Mouse (Mus musculus) embryonic facial prominence, embryonic 11.5 days (tissue): Measurements from ENCODE around the gene Naa30. TPM values are rescaled to one million over a fixed set of nuclear protein-coding genes. Genes with fewer than 3 reads are reported as not detected.

Experiments used
- ATAC-seq: fragments of 200-750 bp; cut with Nextera tagmentation; replicated peaks from 2 replicates; pipeline ENCODE4 v1.8.0; 2017; ENCODE audit warnings: low read depth; ENCODE audit not compliant: insufficient number of reproducible peaks, low FRiP score, low TSS enrichment
- DNase-seq: peaks from one replicate; pipeline ENCODE4 v3.0.0-alpha.2; 2015; ENCODE audit warnings: low spot score
- H3K27ac ChIP-seq: fragments of 300-500 bp; sonication (generic); replicated peaks from 2 replicates; pipeline ENCODE4 v1.5.1; 2014; ENCODE audit warnings: mild to moderate bottlenecking, low read depth, low read length, control low read depth
- H3K27me3 ChIP-seq: fragments of 300-500 bp; sonication (generic); 2 replicates; pipeline ENCODE4 v1.6.1; 2014; ENCODE audit warnings: mild to moderate bottlenecking, low read length, moderate library complexity, mixed read lengths; ENCODE audit not compliant: control insufficient read depth, insufficient read depth
- H3K36me3 ChIP-seq: fragments of 300-500 bp; sonication (generic); replicated peaks from 2 replicates; pipeline ENCODE4 v1.6.1; 2014; ENCODE audit warnings: low read depth, mild to moderate bottlenecking, low read length, moderate library complexity, mixed read lengths; ENCODE audit not compliant: control insufficient read depth, insufficient read depth
- H3K4me1 ChIP-seq: fragments of 300-500 bp; sonication (generic); 2 replicates; pipeline ENCODE4 v1.6.1; 2014; ENCODE audit warnings: low read length, mixed read lengths; ENCODE audit not compliant: control insufficient read depth, insufficient read depth
- H3K4me2 ChIP-seq: fragments of 300-500 bp; sonication (generic); 2 replicates; pipeline ENCODE4 v1.6.1; 2014; ENCODE audit warnings: low read depth, mild to moderate bottlenecking, control low read depth, low read length, moderate library complexity
- H3K4me3 ChIP-seq: fragments of 300-500 bp; sonication (generic); 2 replicates; pipeline ENCODE4 v1.5.1; 2014; ENCODE audit warnings: low read depth, low read length, control low read depth
- H3K9ac ChIP-seq: fragments of 300-500 bp; sonication (generic); replicated peaks from 2 replicates; pipeline ENCODE4 v1.6.1; 2014; ENCODE audit warnings: mild to moderate bottlenecking, control low read depth, low read length
- H3K9me3 ChIP-seq: fragments of 300-500 bp; sonication (generic); replicated peaks from 2 replicates; pipeline ENCODE4 v1.6.1; 2016; ENCODE audit warnings: mild to moderate bottlenecking, low read length, inconsistent platforms, mixed read lengths; ENCODE audit not compliant: control insufficient read depth
- WGBS: fragments of 180-500 bp; shearing (Covaris S2); extraction: QIAGEN DNeasy Blood & Tissue Kit; methylation state at CpG from one replicate; pipeline ENCODE4 v1.1.7; 2014; 5-methylcytosine and 5-hydroxymethylcytosine counted together
- polyA plus RNA-seq: library from polyadenylated mRNA; unstranded; fragments of >200 nt; fragmentation: Nextera tagmentation; extraction: Ambion mirVana; gene quantifications from 2 replicates; pipeline ENCODE4 v1.2.1, GENCODE M21; 2014

The Naa30 gene
- 16.5 and 16.7 TPM in 2 replicates for polyA plus RNA-seq

GRCm38 (mm10) chr14:49171867-49172581 is at the start of gene Naa30:
Naa30 (plus strand) TSS chr14:49172226.
- peak; percentile 96 for ATAC-seq
- peak; percentile 97 for DNase-seq
- Histone ChIP-seq H3K9me3 (no peaks in the 10 kb centered on the region), H3K27ac (peak within 1 kb of the TSS; percentile 43; the same call in 1 of the 2 replicates), H3K4me2 (peak within 1 kb of the TSS; percentile 89), H3K4me1 (no peaks in the 10 kb centered on the region), H3K9ac (peak within 1 kb of the TSS; percentile 93), H3K27me3 (no peaks in the 10 kb centered on the region), H3K36me3 (no peaks in the 10 kb centered on the region), H3K4me3 (peak within 1 kb of the TSS; percentile 92)
- WGBS = under 1% methylated on average over 35 of the region's 86 CpGs

- DNase-seq = no peak
- H3K4me1 ChIP-seq = no peaks in the 10 kb centered on the region
- 77% methylated on average over 23 of the region's 23 CpGs for WGBS
- H3K27me3 ChIP-seq = no peaks in the 10 kb centered on the region
- no peak overlapping the region for H3K27ac ChIP-seq
- no peak overlapping the region for H3K4me2 ChIP-seq
- ATAC-seq = no peak
- H3K36me3 ChIP-seq = no peaks in the 10 kb centered on the region
- H3K9me3 ChIP-seq = no peaks in the 10 kb centered on the region
- no peak overlapping the region for H3K9ac ChIP-seq
- no peak overlapping the region for H3K4me3 ChIP-seq
Observed at GRCm38 (mm10) chr14:49127162-49127779, 44.8 kb upstream of the Naa30 start.

GRCm38 (mm10) chr14:49128544-49129263 is 43.3 kb upstream of the Naa30 start:
- 41% methylated on average over 10 of the region's 10 CpGs for WGBS
- H3K9ac ChIP-seq = no peak overlapping the region
- H3K4me3 ChIP-seq = no peak overlapping the region
- ATAC-seq (no peak), DNase-seq (no peak)
- H3K27ac ChIP-seq = no peak overlapping the region
- H3K27me3 ChIP-seq = no peaks in the 10 kb centered on the region
- H3K36me3 ChIP-seq = no peaks in the 10 kb centered on the region
- H3K9me3 ChIP-seq = no peaks in the 10 kb centered on the region
- H3K4me2 ChIP-seq = no peak overlapping the region
- H3K4me1 ChIP-seq = no peaks in the 10 kb centered on the region

- Histone ChIP-seq H3K27me3 (no peaks in the 10 kb centered on the region), H3K9ac (no peak overlapping the region), H3K4me3 (no peak overlapping the region), H3K4me1 (no peaks in the 10 kb centered on the region), H3K4me2 (no peak overlapping the region), H3K27ac (no peak overlapping the region), H3K9me3 (no peaks in the 10 kb centered on the region), H3K36me3 (no peaks in the 10 kb centered on the region)
- 92% methylated on average over 3 of the region's 3 CpGs for WGBS
- DNase-seq (no peak), ATAC-seq (no peak)
Observed at GRCm38 (mm10) chr14:49132391-49132790, 39.6 kb upstream of the Naa30 start.

- H3K27me3 ChIP-seq = no peaks in the 10 kb centered on the region
- no peak for ATAC-seq
- H3K27ac ChIP-seq = no peak overlapping the region
- H3K9me3 ChIP-seq = no peaks in the 10 kb centered on the region
- no peaks in the 10 kb centered on the region for H3K36me3 ChIP-seq
- DNase-seq = no peak
- H3K4me1 ChIP-seq = no peaks in the 10 kb centered on the region
- no peak overlapping the region for H3K9ac ChIP-seq
- WGBS = 60% methylated on average over 1 of the region's 1 CpGs
- no peak overlapping the region for H3K4me2 ChIP-seq
- no peak overlapping the region for H3K4me3 ChIP-seq
Observed at GRCm38 (mm10) chr14:49138171-49138570, 33.9 kb upstream of the Naa30 start.

- Histone ChIP-seq H3K36me3 (no peaks in the 10 kb centered on the region), H3K4me2 (no peak overlapping the region), H3K27me3 (no peaks in the 10 kb centered on the region), H3K4me1 (no peaks in the 10 kb centered on the region), H3K4me3 (no peak overlapping the region), H3K27ac (no peak overlapping the region), H3K9ac (no peak overlapping the region), H3K9me3 (no peaks in the 10 kb centered on the region)
- DNase-seq = no peak
- 95% methylated on average over 7 of the region's 7 CpGs for WGBS
- ATAC-seq = no peak
Observed at GRCm38 (mm10) chr14:49140756-49141155, 31.3 kb upstream of the Naa30 start.

- Histone ChIP-seq H3K4me3 (no peak overlapping the region), H3K9ac (no peak overlapping the region), H3K27ac (no peak overlapping the region), H3K4me2 (no peak overlapping the region), H3K27me3 (no peaks in the 10 kb centered on the region), H3K4me1 (no peaks in the 10 kb centered on the region), H3K36me3 (no peaks in the 10 kb centered on the region), H3K9me3 (no peaks in the 10 kb centered on the region)
- ATAC-seq (no peak), DNase-seq (peak; percentile 83)
- 33% methylated on average over 7 of the region's 7 CpGs for WGBS
Observed at GRCm38 (mm10) chr14:49153801-49154200, 18.2 kb upstream of the Naa30 start.

- Histone ChIP-seq H3K36me3 (no peaks in the 10 kb centered on the region), H3K27me3 (no peaks in the 10 kb centered on the region), H3K9me3 (no peaks in the 10 kb centered on the region), H3K9ac (no peak overlapping the region), H3K4me2 (no peak overlapping the region), H3K4me1 (no peaks in the 10 kb centered on the region), H3K27ac (no peak overlapping the region), H3K4me3 (no peak overlapping the region)
- DNase-seq (no peak), ATAC-seq (no peak)
- 20% methylated on average over 5 of the region's 5 CpGs for WGBS
Observed at GRCm38 (mm10) chr14:49155572-49155971, 16.5 kb upstream of the Naa30 start.
